Mouse (Mus musculus): ENCODE data around the gene Hoxd4.

GRCm38 (mm10) chr2:74700546-74701112 is 11.1 kb upstream of the Hoxd4 start:
- TF ChIP-seq CTCF (IDR thresholded peaks at IDR 0.05; ENCODE audit: borderline replicate concordance, insufficient read depth, low read length), result no peak
- TF ChIP-seq POLR2A (IDR thresholded peaks at IDR 0.05; ENCODE audit: low read depth, low read length), result no peak
